Mouse (Mus musculus): ENCODE measurements around the gene Guca2b. TPM values are rescaled to one million over a fixed set of nuclear protein-coding genes. Genes with fewer than 3 reads are reported as not detected.
"Not testable (repeated sequence)": the region's sequence is repeated elsewhere in the genome, so short reads cannot be mapped to it uniquely, and the experiment has no call there.

Gene Guca2b
- total RNA-seq, 2 experiments from 2014 or later = not detected

DNA sequence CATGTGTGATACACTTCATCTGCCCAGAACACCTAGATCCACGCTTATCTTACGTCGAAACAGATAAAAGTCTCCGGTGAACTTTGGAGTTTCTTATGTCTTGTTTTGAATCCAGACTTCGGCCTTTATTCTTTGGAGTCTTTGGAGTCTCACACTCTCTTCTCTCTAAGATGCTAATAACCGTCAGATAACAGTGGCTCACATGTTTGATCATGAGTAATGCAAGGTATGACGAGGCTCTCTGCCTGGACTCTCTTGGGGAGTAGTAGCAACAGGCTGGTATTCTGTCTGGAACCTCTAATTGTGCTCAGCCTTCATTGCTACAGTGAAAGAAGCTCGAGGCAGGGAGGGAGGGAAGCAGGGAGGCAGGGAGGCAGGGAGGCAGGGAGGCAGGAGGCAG, 1.3 kb upstream of the Guca2b start:
- no peak for DNase-seq
- intact Hi-C loops (cut with DNase I) = no loop called here

DNA sequence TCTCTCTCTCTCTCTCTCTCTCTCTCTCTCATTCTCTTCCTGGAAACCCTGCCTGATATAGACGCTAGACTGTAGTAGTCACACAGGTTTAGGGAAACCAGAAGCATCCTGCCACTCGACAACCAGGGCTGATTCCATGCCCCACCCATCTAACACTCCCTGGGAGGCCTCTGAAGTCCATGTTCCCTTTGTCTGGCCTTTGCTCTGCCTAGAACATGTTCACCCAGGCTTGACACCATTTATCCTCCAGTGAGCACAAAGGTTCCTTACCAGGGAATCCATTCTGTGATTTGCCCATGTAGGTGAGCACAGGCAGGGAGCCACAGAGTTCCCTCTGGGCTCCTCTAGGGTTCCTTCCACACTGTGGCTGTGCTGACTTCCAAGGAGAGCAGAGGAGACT, 508 bp downstream of the Guca2b start:
- no peak for DNase-seq
- intact Hi-C loops (cut with DNase I) = no loop called here

DNA sequence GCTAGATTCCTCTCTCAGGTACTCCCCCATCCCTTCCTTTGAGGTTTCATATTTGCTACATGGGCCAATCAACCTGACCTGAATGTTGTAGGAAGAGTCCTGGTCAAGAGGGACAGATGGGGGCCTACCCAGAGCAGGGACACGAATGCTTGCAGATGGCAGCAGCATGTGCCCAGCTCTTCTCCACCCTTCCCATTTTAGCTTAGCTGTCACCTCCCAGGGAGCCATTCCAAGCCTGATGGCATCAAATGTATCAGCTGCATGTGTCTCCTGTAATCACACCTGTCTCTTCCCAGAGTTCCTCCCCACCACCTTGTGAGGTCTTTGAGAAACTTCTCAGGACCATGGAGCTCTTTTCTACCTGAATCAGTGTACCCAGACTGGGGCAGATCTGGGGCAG, 1.7 kb downstream of the Guca2b start:
- intact Hi-C loops (cut with DNase I) = loop anchor here (1.0 kb wide), 1 partner anchor 19 kb away; no protein-coding TSS in a partner anchor
- no peak for DNase-seq

DNA sequence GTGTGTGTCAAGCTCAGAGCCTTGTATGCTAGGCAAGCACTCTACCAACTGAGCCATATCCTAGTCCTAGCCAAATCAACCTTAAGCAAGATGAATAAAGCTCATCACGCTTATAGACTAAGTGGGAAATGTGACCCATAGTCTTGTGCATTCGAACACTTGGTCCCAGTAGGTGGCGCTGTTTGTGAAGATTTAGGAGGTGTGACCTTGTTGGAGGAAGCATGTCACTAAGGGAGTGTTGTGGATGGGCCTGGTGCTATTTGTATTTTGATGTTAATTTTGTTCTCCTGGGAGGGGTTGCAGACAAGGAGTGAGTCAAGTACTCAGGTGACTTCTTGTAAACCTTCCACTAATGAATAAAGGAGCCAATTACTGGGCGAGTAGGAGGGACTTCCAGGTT, 16.1 kb downstream of the Guca2b start:
- no peak for DNase-seq
- intact Hi-C loops (cut with DNase I) = no loop called here

DNA sequence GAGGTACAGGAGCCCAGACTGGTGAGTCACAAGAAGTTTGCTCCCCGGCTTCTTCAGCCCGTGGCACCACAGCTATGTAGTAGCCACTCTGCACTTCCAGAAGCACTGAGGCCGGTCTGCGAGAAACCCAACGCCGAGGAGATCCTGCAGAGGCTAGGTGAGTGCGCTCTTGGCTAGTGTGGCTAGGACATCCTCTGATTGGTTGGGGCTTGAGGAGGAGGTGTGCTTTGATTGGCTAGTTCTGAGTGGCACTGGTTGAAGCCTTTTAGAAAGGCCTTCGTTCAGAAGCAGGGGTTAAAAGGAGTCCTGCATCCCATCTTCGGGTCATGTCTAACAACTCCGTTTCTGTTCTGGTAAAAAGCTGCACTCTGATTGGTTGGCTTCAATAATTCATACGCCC, 20.1 kb downstream of the Guca2b start:
- intact Hi-C loops (cut with DNase I) = loop anchor here (1.0 to 10.0 kb wide), 2 partner anchors 19 to 466 kb away; no protein-coding TSS in a partner anchor

DNA sequence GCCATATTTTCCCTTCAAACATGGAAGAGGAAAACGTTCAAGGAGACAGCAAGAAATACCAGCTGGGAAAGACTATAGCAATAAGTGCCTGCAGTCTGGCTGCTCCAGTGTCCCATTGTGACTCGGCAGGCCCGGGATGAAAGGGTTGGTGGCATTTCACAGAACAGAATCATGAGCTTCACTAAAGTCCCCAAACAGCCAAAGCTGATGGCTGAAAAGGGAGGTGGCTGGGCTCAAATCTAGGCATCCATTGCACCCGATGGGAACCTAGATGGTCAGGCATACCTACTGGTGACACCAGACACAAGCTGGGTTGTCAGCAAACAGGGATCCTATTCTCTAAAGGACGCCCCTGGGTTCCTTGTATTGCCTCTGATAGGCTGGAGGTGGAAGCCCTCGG, 20.8 kb downstream of the Guca2b start:
- no peak for DNase-seq
- intact Hi-C loops (cut with DNase I) = loop anchor here (1.0 to 10.0 kb wide), 2 partner anchors 19 to 467 kb away; no protein-coding TSS in a partner anchor

More for the DNA sequence above, 20.1 kb downstream of the Guca2b start:
- DNase-seq = no peak

DNA sequence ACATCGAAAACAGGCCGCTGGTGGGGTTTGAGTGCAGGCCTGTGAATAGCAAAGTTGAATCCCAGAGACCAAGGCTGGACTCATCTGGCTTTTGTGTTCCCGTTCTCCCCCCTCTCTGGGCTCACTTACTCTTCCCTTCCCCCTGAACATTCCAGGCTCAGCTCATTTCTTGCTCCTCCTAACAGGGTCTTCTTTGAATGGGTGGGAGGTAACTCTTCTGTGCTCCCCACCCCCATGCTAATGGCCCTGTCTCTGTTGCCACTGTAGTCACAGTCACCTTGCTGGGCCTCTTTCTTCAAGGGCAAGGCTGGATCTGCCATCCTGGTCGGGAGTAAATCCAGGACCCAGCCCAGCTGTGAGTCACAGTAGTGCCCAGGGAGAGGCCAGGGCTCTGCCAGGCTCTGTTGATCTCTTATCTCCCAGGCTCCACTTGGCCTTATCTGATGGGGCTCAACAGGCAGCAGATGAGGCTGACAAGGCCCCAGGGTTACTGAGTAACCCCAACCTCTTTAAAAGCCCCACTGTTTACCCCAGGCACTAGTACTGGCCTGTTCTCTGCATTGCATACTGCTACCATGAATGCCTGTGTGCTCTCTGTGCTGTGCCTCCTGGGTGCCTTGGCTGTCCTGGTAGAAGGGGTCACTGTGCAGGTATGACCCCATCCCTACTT, 21.4 kb downstream of the Guca2b start, which contains the start of gene Guca2a:
Gene Guca2a, plus strand, starts transcription at position 529 of the 670 bp plus-strand sequence.
- intact Hi-C loops (cut with DNase I) = loop anchor here (10.0 kb wide), 1 partner anchor 467 kb away; no protein-coding TSS in a partner anchor

DNA sequence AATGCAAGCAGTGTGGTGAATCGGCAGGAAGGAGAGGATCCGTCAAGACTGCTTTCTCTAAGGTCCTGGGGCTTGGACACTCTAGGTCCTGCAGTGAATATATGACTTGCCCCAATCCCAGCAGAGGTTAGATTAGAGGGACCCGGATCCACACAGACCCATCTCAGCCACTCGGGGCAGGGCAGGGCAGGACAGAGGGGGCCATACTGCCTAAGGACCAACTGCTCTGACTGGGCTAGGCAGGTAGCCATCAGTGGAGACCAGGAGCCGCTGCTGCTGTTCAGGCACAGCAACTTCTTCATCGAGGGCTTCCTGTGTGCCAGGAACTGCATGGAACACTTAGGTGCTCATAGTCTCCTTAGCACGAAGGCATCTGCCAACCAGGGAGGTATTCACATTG, 22.0 kb downstream of the Guca2b start:
- DNase-seq = no peak
- intact Hi-C loops (cut with DNase I) = loop anchor here (10.0 kb wide), 1 partner anchor 468 kb away; no protein-coding TSS in a partner anchor

More for the DNA sequence above, 21.4 kb downstream of the Guca2b start, which contains the start of gene Guca2a:
- no peak for DNase-seq

DNA sequence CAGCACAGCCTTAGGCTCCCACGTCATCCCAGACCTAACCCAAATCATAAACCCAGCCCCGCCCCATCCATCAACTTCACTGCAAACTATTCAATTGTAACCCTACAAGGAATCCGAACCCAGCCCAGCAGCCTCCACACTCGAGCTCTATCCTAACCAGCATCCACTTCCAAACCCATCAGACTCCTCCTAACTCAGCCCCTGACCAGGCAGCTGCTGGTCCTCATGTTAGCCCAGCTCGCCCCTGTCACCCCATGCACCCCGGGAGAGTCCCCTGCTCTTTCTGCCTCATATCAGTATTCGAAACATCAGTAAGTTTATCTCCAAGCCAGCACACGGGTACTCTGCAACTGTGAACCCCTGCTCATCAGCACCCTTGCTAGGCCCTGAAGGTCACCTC, 23.1 kb downstream of the Guca2b start:
- intact Hi-C loops (cut with DNase I) = loop anchor here (10.0 kb wide), 1 partner anchor 469 kb away; no protein-coding TSS in a partner anchor
- no peak for DNase-seq

DNA sequence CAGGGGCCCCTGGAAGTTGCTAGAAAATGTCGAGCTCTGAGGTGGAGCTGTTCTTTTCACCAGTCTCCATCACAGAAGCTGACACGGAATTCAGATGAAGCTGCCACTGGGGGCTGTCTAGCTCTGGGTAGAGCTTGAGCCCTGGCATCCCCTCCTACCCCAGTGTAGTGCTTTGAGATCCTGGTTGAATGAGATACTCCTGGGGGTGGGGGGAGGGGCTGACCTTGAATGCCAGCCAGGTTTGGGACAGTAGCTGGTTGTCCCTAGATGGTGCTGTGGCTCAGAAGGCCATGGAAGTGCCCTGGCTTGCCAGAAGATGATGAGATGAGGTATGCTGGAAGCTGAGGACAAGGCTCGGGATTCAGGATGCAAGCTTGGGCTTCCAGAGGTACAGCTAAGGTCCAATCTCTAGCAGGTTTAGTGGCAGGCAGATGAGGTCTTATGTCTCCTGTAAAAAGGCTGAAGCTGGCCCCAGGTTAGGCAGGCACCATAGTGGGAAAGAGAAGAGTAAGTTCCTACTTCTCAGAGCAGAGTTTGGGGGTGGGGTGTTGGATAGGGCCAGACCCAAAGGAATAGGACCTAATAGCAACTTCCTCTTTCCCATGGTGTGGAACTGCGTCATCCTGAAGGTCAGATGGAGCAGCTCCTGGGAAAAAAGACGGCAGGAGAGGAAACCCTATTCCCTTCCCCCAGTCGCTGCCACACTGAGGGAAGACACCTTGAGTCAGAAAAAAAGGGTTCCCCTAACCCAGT, 23.7 kb downstream of the Guca2b start:
- DNase-seq = no peak
- intact Hi-C loops (cut with DNase I) = loop anchor here (5.0 to 10.0 kb wide), 2 partner anchors 172 to 470 kb away; no protein-coding TSS in a partner anchor

DNA sequence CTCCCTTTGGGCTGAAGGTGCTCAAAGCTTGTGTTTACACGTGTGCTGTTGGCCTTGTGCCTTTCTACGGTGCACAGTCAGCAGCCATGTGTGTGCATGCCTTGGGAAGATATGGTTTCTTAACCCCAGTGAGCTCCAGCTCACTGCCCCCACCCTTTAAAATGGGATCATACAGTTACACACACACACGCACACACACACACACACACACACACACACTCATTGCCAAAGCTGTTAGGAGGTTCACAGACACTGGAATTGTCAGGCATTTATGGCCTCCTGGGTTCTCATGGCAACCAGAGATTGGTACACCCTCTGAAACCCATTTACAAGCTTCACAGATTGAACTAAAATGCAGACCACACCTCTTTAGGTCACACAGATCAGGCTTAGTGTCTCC, 24.8 kb downstream of the Guca2b start:
- intact Hi-C loops (cut with DNase I) = loop anchor here (5.0 to 10.0 kb wide), 2 partner anchors 173 to 471 kb away; no protein-coding TSS in a partner anchor
- DNase-seq = no peak

DNA sequence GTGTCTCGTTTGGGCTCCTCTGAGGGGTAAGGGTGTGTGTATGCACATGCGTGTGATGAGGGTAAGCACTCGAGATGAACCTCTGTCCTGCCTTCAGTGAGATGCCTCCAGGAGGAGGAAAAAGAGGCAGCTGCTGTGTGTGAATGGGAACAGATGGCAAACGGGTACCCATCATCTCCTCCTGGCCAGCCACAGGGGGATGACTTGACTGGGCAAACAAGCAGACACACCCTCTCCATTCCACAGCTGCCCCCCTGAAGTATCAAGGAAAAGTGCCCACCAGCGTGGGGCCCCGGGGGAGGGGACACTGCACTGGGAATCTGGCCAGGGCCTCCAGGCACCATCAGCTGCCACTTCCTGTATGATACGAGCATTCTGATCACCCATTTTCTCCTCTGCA, 25.4 kb downstream of the Guca2b start:
- no peak for DNase-seq
- intact Hi-C loops (cut with DNase I) = loop anchor here (5.0 to 10.0 kb wide), 2 partner anchors 174 to 471 kb away; no protein-coding TSS in a partner anchor

DNA sequence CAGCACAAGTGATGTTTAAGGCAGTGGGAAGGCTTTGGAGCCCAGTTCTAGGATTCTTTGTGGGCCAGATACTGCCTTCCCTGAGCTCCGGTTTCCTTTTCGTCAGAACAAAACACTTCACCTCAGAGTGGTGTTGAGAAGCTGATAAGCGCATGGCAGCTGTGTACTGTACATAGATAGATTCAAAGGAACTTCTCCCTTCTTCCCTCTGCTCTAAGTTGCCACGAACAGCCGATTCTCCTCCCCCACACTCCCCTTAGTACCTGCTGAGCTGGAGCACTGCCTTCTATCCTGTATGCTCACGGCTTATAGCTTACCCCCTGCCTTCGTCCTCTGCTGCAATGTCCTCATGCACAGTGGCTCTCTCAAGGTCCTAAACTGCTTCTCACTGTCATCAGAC, 26.0 kb downstream of the Guca2b start:
- DNase-seq = no peak
- intact Hi-C loops (cut with DNase I) = loop anchor here (5.0 to 10.0 kb wide), 2 partner anchors 175 to 472 kb away; no protein-coding TSS in a partner anchor

DNA sequence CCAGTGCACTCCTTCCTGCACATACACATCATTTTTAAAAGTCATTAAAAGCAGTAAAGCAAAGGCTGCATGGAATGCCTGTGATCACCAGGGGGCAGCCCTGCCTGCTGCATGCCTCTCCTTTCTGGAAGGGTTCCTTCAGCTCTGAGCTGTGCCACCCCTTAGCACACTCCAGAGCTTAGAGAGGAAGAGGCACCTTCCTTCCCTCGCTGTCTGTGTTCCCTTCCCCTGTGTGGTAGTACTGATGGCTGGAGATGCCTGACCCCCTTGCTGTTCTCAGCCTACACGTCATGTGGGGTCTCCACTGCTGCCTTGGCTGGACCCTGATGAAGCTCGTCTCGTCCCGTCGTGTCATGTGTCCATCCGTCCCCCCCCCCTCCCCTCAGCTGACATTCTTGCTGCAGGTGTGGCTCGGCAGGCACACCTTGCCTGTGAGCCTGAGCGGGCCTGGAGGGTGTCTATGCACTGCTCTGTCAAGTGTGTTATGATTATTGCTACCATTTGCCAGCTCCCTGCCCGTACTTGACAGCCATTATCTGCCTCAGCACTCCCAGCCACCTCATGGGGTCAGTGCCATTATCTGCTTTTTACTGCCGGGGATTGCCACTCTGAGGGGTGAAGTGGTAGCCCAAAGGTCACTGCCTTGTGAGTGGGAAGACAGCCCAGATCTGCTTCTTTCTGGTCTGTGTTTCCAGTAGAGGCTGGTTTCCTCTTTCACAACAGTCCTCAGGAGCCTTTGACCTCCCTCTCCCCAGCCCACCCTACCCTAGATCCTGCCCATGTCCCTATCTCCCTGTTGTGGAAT, 27.4 kb downstream of the Guca2b start:
- intact Hi-C loops (cut with DNase I) = loop anchor here (2.0 to 10.0 kb wide), 3 partner anchors 37 to 473 kb away; no protein-coding TSS in a partner anchor
- DNase-seq = peak; percentile 53 to 65

DNA sequence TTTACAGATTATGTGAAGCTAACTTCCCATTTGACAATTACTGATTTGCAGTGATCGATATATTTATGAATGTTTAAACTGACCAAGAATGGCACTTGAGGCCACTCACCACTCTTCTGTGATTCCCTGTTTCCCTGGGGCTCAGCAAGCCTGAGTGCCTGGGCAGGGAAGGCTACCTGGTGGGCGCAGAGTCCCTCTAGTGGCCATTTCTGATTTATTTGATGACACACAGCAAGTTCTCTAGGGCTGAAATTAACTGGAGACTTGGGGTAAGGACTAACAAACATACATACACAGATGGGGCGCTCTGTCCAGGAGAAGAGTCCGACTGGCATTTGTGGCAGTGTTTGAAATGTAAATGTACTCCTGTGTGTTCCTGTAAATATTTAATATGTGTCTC, 30.4 kb downstream of the Guca2b start:
- DNase-seq = not testable (repeated sequence)

DNA sequence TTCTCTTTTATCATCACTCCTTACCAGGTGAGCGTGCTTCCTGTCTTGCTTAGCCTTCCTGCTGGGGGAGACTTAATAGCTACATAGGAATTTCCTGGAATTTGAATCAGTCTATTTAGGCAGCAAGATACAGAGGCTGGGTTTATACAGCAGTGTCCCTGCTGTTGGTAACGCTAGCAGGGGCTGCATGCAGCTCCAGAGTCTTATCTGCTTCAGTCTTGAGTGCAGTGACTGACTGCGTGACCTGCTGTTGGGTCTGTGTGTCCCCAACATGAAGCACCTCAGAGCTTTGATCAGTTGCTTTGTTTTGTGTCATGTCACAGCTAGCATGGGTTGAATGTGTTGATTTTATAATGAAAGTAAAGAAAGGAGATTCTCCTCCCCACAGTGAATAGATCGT, 31.4 kb downstream of the Guca2b start:
- intact Hi-C loops (cut with DNase I) = loop anchor here (5.0 kb wide), 2 partner anchors 90 to 200 kb away; partner anchors contain the start of genes Foxj3 and Frg2f1
- no peak for DNase-seq

More for the DNA sequence above, 30.4 kb downstream of the Guca2b start:
- intact Hi-C loops (cut with DNase I) = loop anchor here (5.0 kb wide), 2 partner anchors 91 to 201 kb away; partner anchors contain the start of genes Foxj3 and Frg2f1

DNA sequence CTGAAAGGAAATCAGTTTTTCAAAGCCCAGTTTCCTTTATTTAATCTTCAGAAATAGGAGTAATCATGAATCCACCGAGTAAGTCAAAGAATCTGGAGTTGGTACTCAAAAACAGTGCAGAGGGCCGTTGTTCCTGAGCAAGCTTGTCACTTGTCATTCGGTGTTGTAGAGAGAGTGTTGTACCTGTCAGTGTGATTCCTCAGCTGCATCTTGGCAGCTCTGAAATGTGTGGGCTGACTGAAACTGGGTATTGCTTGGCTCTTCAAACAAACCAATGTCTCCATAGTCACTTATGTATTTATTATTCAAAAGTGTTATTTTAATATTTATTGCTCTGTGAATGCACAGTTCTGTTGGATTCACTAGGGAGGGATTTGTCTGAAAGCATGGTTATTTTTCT, 31.9 kb downstream of the Guca2b start:
- no peak for DNase-seq
- intact Hi-C loops (cut with DNase I) = loop anchor here (5.0 kb wide), 2 partner anchors 90 to 200 kb away; partner anchors contain the start of genes Foxj3 and Frg2f1

DNA sequence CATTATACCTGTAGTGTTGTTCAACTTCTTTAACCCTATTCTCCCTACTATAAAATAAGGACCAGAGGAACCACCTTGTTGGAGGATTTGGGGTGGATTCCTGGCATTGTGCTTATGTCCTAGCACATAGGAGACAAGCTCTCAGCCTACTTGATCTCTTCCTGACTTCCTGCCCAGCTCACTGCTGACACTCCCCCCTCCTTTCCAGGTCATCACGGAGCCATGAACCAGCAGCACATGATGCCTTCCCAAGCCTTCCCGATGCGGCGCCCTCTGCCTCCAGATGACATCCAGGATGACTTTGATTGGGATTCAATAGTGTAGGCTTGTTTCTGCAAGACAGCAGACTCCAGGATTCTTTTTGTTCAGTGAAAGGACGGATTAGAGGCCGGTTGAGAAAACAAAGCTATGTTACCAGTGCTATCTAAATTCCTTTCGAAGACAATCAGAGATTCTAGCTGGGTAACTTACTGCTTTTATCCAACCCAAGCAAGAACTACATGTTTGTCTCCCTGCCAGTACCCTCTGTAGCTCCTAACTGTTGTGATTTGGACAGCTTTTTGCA, 32.6 kb downstream of the Guca2b start:
- intact Hi-C loops (cut with DNase I) = loop anchor here (5.0 kb wide), 2 partner anchors 89 to 199 kb away; partner anchors contain the start of genes Foxj3 and Frg2f1

DNA sequence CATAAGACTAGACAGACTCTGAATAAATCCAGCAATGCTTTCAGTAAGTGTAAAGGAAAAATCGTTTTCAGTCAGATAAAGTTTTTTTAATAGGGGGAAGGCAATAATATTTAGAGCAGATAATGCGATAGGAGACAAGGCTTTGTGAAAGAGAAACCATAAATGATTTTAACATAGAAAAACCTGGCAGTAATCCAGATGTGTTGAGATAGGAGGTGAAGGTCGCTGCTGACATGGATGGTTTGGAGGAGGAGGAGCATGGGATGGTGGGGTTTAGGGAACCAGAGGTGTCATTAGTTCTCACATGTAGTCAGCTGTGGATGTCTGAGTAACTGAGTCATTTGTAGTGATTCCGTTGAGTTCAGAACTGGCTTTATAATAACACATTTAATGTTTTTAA, 44.0 kb downstream of the Guca2b start:
- intact Hi-C loops (cut with DNase I) = loop anchor here (5.0 kb wide), 1 partner anchor 77 kb away; the partner anchor contains the start of genes Foxj3 and Frg2f1
- no peak for DNase-seq

More for the DNA sequence above, 32.6 kb downstream of the Guca2b start:
- DNase-seq = no peak
